Mouse (Mus musculus): Measurements from ENCODE around the gene Rbm43. TPM values are rescaled to one million over a fixed set of nuclear protein-coding genes. Genes with fewer than 3 reads are reported as not detected.
"Not testable (repeated sequence)": the region's sequence is repeated elsewhere in the genome, so short reads cannot be mapped to it uniquely, and the experiment has no call there.

The Rbm43 gene
- polyA plus RNA-seq, 1 experiment: 29.4 TPM

GRCm38 (mm10) chr2:51914944-51915680, 19.9 kb downstream of the Rbm43 start:
- Histone ChIP-seq H3K4me3 (ENCODE audit: insufficient read depth, low read length) (no peak overlapping the region), H3K27ac (ENCODE audit: insufficient read depth, low read depth, low read length) (no peak overlapping the region), H3K4me1 (ENCODE audit: control insufficient read depth, insufficient read depth, low read length) (no peaks in the 10 kb centered on the region)
- TF ChIP-seq CTCF (IDR thresholded peaks at IDR 0.05; ENCODE audit: low read depth, low read length) (peak; percentile 35; the same call in 1 of the 2 replicates), POLR2A (IDR thresholded peaks at IDR 0.05; ENCODE audit: borderline replicate concordance, low read depth, low read length) (no peak)

DNA sequence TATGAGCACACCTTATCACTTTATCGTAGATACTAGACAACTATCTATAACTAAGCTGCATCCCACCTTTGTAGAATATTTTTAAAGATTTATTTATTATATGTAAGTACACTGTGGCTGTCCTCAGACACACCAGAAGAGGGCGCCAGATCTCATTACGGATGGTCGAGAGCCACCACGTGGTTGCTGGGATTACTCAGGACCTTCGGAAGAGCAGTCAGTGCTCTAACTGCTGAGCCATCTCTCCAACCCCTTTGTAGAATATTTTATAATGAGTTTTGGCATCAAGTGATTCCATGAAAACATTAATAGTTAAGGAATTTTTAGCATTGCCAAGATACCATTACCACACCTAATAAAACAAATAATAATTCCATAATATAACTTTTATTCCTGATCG, 20.4 kb downstream of the Rbm43 start:
- Histone ChIP-seq H3K4me3 (ENCODE audit: insufficient read depth, low read length) (no peak overlapping the region), H3K27ac (ENCODE audit: insufficient read depth, low read depth, low read length) (no peak overlapping the region), H3K4me1 (ENCODE audit: control insufficient read depth, insufficient read depth, low read length) (no peaks in the 10 kb centered on the region)
- TF ChIP-seq CTCF (IDR thresholded peaks at IDR 0.05; ENCODE audit: low read depth, low read length) (no peak), POLR2A (IDR thresholded peaks at IDR 0.05; ENCODE audit: borderline replicate concordance, low read depth, low read length) (no peak)

DNA sequence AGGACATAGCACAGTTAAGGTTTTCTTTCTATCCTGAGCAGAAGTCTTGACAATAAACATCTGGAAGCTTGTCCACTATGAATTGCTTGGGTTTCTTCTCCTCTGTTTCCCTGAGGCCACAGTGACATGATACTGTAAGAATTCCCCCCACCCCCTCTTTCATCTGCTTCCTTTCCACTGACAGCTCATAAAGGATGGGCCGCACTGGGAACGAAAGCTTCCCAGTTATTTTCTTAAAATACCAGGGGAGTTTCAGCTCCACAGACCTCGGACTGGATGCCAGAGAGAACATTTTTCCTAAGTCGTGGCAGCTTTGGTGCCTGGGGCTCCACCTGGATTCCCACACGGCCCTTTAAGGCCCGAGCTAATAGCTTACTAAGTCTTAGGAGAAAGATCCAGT, 22.2 kb downstream of the Rbm43 start:
- Histone ChIP-seq H3K4me1 (ENCODE audit: control insufficient read depth, insufficient read depth, low read length) (no peaks in the 10 kb centered on the region), H3K27ac (ENCODE audit: insufficient read depth, low read depth, low read length) (no peak overlapping the region), H3K4me3 (ENCODE audit: insufficient read depth, low read length) (no peak overlapping the region)
- no peak for TF ChIP-seq CTCF (IDR thresholded peaks at IDR 0.05; ENCODE audit: low read depth, low read length)
- TF ChIP-seq POLR2A (IDR thresholded peaks at IDR 0.05; ENCODE audit: borderline replicate concordance, low read depth, low read length): no peak

GRCm38 (mm10) chr2:51911864-51912263, 23.1 kb downstream of the Rbm43 start:
- Histone ChIP-seq H3K4me1 (ENCODE audit: control insufficient read depth, insufficient read depth, low read length) (no peaks in the 10 kb centered on the region), H3K4me3 (ENCODE audit: insufficient read depth, low read length) (no peak overlapping the region), H3K27ac (ENCODE audit: insufficient read depth, low read depth, low read length) (no peak overlapping the region)
- TF ChIP-seq POLR2A (IDR thresholded peaks at IDR 0.05; ENCODE audit: borderline replicate concordance, low read depth, low read length) (no peak), CTCF (IDR thresholded peaks at IDR 0.05; ENCODE audit: low read depth, low read length) (no peak)

DNA sequence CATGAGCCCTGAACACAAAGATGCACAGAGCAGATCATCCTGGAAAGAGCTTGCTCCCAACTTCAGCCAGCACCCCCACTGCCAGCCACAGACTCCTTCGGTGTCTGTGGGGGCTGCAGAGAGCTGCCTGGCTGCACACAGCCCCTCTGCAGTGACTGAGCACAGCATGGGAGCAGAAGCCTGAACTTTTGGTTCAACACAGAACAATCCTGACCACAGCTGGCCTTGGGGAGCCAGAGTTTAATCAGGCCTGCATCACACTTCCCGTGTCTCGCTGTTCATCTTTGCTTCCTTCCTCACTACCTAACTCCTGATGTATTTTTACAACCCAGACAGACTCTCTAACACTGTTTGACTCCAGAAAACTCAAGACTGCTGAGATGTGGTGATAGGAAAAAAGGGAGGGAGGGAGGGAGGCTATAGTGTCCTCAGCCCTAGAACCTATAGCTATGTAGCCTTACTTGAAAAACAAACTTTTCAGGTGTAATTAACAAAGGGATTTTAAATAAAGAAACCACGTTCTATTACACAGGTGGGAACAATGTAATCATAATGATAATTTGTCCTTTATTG, 27.3 kb downstream of the Rbm43 start:
- H3K4me3 ChIP-seq (ENCODE audit: insufficient read depth, low read length): no peak overlapping the region
- no peak overlapping the region for H3K27ac ChIP-seq (ENCODE audit: insufficient read depth, low read depth, low read length)
- TF ChIP-seq POLR2A (IDR thresholded peaks at IDR 0.05; ENCODE audit: borderline replicate concordance, low read depth, low read length): no peak
- no peak for TF ChIP-seq CTCF (IDR thresholded peaks at IDR 0.05; ENCODE audit: low read depth, low read length)
- H3K4me1 ChIP-seq (ENCODE audit: control insufficient read depth, insufficient read depth, low read length): no peaks in the 10 kb centered on the region

- no peak for TF ChIP-seq CTCF (IDR thresholded peaks at IDR 0.05; ENCODE audit: low read depth, low read length)
- TF ChIP-seq POLR2A (IDR thresholded peaks at IDR 0.05; ENCODE audit: borderline replicate concordance, low read depth, low read length): no peak
- Histone ChIP-seq H3K27ac (ENCODE audit: insufficient read depth, low read depth, low read length) (no peak overlapping the region), H3K4me1 (ENCODE audit: control insufficient read depth, insufficient read depth, low read length) (no peaks in the 10 kb centered on the region), H3K4me3 (ENCODE audit: insufficient read depth, low read length) (no peak overlapping the region)
These were observed 29.3 kb downstream of the Rbm43 start for GRCm38 (mm10) chr2:51905637-51906036.

DNA sequence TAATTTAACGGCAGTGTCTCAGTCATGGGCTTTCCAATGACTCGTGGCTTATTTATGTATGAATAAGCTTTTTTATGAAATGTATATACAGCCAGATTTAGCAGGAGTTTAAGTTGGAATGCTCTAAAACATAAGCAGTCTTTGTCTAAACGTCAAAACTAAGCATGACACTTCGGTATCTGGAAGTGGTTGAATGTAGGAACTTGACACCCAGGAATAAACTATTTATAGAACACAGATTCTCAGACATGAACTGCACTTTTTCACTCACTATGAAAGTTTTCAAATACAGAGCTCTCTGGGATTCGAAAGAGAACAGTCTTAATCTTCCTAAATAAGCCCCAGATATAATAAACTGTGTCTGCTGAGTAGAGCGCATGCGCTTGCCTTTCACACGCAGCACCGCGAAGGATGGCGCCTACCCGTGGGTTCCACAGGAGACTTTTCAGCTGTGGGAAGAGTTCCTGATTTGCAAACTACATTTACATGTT, 42.5 kb downstream of the Rbm43 start:
- no peak overlapping the region for H3K27ac ChIP-seq (ENCODE audit: insufficient read depth, low read depth, low read length)
- no peak overlapping the region for H3K4me3 ChIP-seq (ENCODE audit: insufficient read depth, low read length)
- H3K4me1 ChIP-seq (ENCODE audit: control insufficient read depth, insufficient read depth, low read length): no peaks in the 10 kb centered on the region
- TF ChIP-seq POLR2A (IDR thresholded peaks at IDR 0.05; ENCODE audit: borderline replicate concordance, low read depth, low read length) (no peak), CTCF (IDR thresholded peaks at IDR 0.05; ENCODE audit: low read depth, low read length) (no peak)

GRCm38 (mm10) chr2:51890961-51891360, 44.0 kb downstream of the Rbm43 start:
- TF ChIP-seq POLR2A (IDR thresholded peaks at IDR 0.05; ENCODE audit: borderline replicate concordance, low read depth, low read length) (no peak), CTCF (IDR thresholded peaks at IDR 0.05; ENCODE audit: low read depth, low read length) (no peak)
- Histone ChIP-seq H3K4me3 (ENCODE audit: insufficient read depth, low read length) (no peak overlapping the region), H3K27ac (ENCODE audit: insufficient read depth, low read depth, low read length) (no peak overlapping the region), H3K4me1 (ENCODE audit: control insufficient read depth, insufficient read depth, low read length) (no peaks in the 10 kb centered on the region)

DNA sequence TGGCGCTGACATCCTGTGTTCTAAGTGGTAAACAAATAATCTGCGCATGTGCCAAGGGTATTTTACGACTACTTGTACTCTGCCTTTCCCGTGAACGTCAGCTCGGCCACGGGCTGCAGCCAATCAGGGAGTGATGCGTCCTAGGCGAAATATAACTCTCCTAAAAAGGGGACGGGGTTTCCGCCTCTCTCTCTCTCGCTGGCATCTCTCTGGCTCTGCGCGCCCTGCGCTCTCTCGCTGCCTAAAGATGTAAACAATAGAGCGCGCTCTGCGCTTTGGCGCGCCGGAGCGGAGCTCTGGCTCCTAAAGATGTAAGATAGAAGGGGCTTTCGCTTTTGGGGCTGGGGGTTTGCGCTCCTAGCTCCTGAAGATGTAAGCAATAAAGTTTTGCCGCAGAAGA, 44.8 kb downstream of the Rbm43 start:
- not testable (repeated sequence) for H3K4me1 ChIP-seq (ENCODE audit: control insufficient read depth, insufficient read depth, low read length); H3K4me3 ChIP-seq (ENCODE audit: insufficient read depth, low read length); H3K27ac ChIP-seq (ENCODE audit: insufficient read depth, low read depth, low read length)

DNA sequence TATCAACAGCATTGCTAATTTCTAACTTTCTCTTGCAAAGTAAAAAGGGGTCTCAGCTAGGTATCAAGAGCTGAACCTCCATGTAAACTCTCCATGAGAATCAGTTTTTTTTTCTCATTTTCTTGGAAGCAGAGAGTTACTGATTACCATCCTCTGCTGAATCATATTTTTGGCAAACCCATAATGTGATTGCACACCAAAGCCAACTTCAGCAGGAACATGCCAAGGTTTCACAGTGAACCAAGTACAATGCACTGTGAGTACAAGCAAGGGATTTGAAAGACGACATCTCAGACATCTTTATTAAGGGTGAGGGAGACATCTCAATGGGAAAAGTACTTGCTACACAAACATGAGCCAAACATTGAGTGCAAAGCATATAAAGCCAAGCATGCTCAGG, 54.8 kb downstream of the Rbm43 start:
- Histone ChIP-seq H3K4me1 (ENCODE audit: control insufficient read depth, insufficient read depth, low read length) (no peaks in the 10 kb centered on the region), H3K4me3 (ENCODE audit: insufficient read depth, low read length) (no peak overlapping the region), H3K27ac (ENCODE audit: insufficient read depth, low read depth, low read length) (no peak overlapping the region)
- TF ChIP-seq POLR2A (IDR thresholded peaks at IDR 0.05; ENCODE audit: borderline replicate concordance, low read depth, low read length): no peak
- TF ChIP-seq CTCF (IDR thresholded peaks at IDR 0.05; ENCODE audit: low read depth, low read length): no peak

Other genes starting within 250 kb of the Rbm43 start
- gene Nmi, start 38.3 kb upstream of the Rbm43 start, polyA plus RNA-seq (2012; ENCODE audit: insufficient read depth, insufficient read length, missing spikeins): 33.7 and 41.2 TPM in 2 replicates
- not detected in 2 replicates for gene Tnfaip6, start 102.8 kb upstream of the Rbm43 start, polyA plus RNA-seq (2012; ENCODE audit: insufficient read depth, insufficient read length, missing spikeins)
- 9.0 and 9.3 TPM in 2 replicates for gene Rif1, start 137.7 kb upstream of the Rbm43 start, polyA plus RNA-seq (2012; ENCODE audit: insufficient read depth, insufficient read length, missing spikeins)

Data from bone marrow macrophage, adult 2 months (primary cell).